Mouse (Mus musculus) ES-E14 (cell line): Measurements from ENCODE around the gene Gstp2. TPM values are rescaled to one million over a fixed set of nuclear protein-coding genes. Genes with fewer than 3 reads are reported as not detected.

ENCODE experiments used
- DNase-seq: peaks from one replicate; pipeline ENCODE4 v3.0.0-alpha.2; 2013; ENCODE audit warnings: low read depth, low spot score
- H3K27ac ChIP-seq: 2 replicates; pipeline ENCODE4 v1.5.1; 2012; ENCODE audit warnings: low read depth, mild to moderate bottlenecking, low read length, moderate library complexity, mixed read lengths; ENCODE audit not compliant: poor library complexity, insufficient read depth, severe bottlenecking
- H3K36me3 ChIP-seq: 2 replicates; pipeline ENCODE4 v1.6.1; 2012; ENCODE audit warnings: mild to moderate bottlenecking, low read length, moderate library complexity, mixed read lengths; ENCODE audit not compliant: control insufficient read depth, poor library complexity, insufficient read depth, severe bottlenecking
- H3K4me1 ChIP-seq, 2 experiments: fragments of 150-350 bp in 1 of 2; sonication (generic) in 1 of 2; 2 replicates each; pipeline ENCODE4 v1.6.1; 2012; ENCODE audit warnings: low read length in 2 of 2, mild to moderate bottlenecking in 1 of 2, mixed read lengths in 1 of 2; ENCODE audit not compliant: control insufficient read depth in 2 of 2, insufficient read depth in 2 of 2, poor library complexity in 1 of 2
- H3K4me3 ChIP-seq, 2 experiments: fragments of 150-350 bp in 1 of 2; sonication (generic) in 1 of 2; 2 replicates each; pipeline ENCODE4 v1.5.1; 2012; ENCODE audit warnings: low read length in 2 of 2, low read depth in 1 of 2, mild to moderate bottlenecking in 1 of 2, mixed read lengths in 1 of 2; ENCODE audit not compliant: insufficient read depth in 1 of 2, poor library complexity in 1 of 2, severe bottlenecking in 1 of 2
- H3K9ac ChIP-seq: 2 replicates; pipeline ENCODE4 v1.6.1; 2012; ENCODE audit warnings: low read depth, mild to moderate bottlenecking, low read length, mixed read lengths; ENCODE audit not compliant: poor library complexity, insufficient read depth, severe bottlenecking
- H3K9me3 ChIP-seq: fragments of 150-350 bp; sonication (generic); 2 replicates; pipeline ENCODE4 v1.6.1; 2012; ENCODE audit warnings: low read depth, mild to moderate bottlenecking, low read length; ENCODE audit not compliant: control insufficient read depth, insufficient read depth
- CHD2 ChIP-seq: IDR thresholded peaks from 2 replicates; pipeline ENCODE4 v1.6.1; 2014; ENCODE audit warnings: mild to moderate bottlenecking, low read depth, low read length, inconsistent platforms
- HCFC1 ChIP-seq: IDR thresholded peaks from 2 replicates; pipeline ENCODE4 v1.6.1; 2012; ENCODE audit warnings: low read length, inconsistent platforms, borderline replicate concordance; ENCODE audit not compliant: insufficient read depth
- MAFK ChIP-seq: IDR thresholded peaks from 2 replicates; pipeline ENCODE4 v1.6.1; 2014; ENCODE audit warnings: mild to moderate bottlenecking, low read depth, low read length, inconsistent platforms; ENCODE audit not compliant: insufficient read depth
- ZC3H11A ChIP-seq: IDR thresholded peaks from 2 replicates; pipeline ENCODE4 v1.6.1; 2012; ENCODE audit warnings: low read depth, mild to moderate bottlenecking, inconsistent platforms, low read length, borderline replicate concordance
- ZNF384 ChIP-seq: IDR thresholded peaks from 2 replicates; pipeline ENCODE4 v1.6.1; 2012; ENCODE audit warnings: low read depth, low read length, inconsistent platforms
- in situ Hi-C, 2 experiments: fragments of 600-800 bp; cut with MboI; formaldehyde crosslinking; loops; one replicate each; pipeline ENCODE4 v1.15.1; 2025; ENCODE audit warnings: low sequenced_read_pairs in 2 of 2, inconsistent platforms in 1 of 2; ENCODE audit not compliant: unreplicated experiment in 2 of 2
- total RNA-seq: library from RNA; depleted of rRNA; stranded (reverse); fragments of 300-350 nt; gene quantifications from 2 replicates; pipeline ENCODE4 v1.2.3, GENCODE M21; 2012

Gene Gstp2
- total RNA-seq, 1 experiment = 67.4 TPM

- H3K9ac ChIP-seq = no peak overlapping the region
- no peaks in the 10 kb centered on the region for H3K36me3 ChIP-seq
- H3K4me3 ChIP-seq = no peak overlapping the region
- no peaks in the 10 kb centered on the region; a peak in 1 of 4 replicates for H3K4me1 ChIP-seq
- no peak for DNase-seq
- H3K9me3 ChIP-seq = no peaks in the 10 kb centered on the region
- TF ChIP-seq ZC3H11A = no peak
- no peak for TF ChIP-seq CHD2
- TF ChIP-seq HCFC1 = no peak
- TF ChIP-seq ZNF384 = no peak
- TF ChIP-seq MAFK = no peak
- in situ Hi-C loops = no loop called here
- no peak overlapping the region for H3K27ac ChIP-seq
These were observed 18.2 kb downstream of the Gstp2 start for GRCm38 (mm10) chr19:4027576-4027975.

GRCm38 (mm10) chr19:4023185-4023584 lies 22.6 kb downstream of the Gstp2 start:
- Histone ChIP-seq H3K9ac (no peak overlapping the region), H3K27ac (no peak overlapping the region), H3K36me3 (no peaks in the 10 kb centered on the region), H3K4me1 (peaks cover 5 to 8% of the 10 kb centered on the region in 2 experiments; a peak in 2 of 4 replicates), H3K9me3 (no peaks in the 10 kb centered on the region), H3K4me3 (no peak overlapping the region)
- DNase-seq = no peak
- in situ Hi-C loops = no loop called here
- no peak for TF ChIP-seq ZNF384
- no peak for TF ChIP-seq HCFC1
- no peak for TF ChIP-seq CHD2
- no peak for TF ChIP-seq MAFK
- TF ChIP-seq ZC3H11A = no peak

- no peak overlapping the region for H3K27ac ChIP-seq
- H3K36me3 ChIP-seq = no peaks in the 10 kb centered on the region
- TF ChIP-seq HCFC1 (0 out of 2 replicates have a peak, but pooled peaks have one; percentile 50), ZNF384 (no peak), CHD2 (peak; percentile 90), ZC3H11A (peak; percentile 89)
- H3K4me1 ChIP-seq = peaks cover 5 to 18% of the 10 kb centered on the region in 2 experiments; a peak in 2 of 4 replicates
- peak; percentile 75 for DNase-seq
- H3K4me3 ChIP-seq = peak overlapping the region in 1 of 2 experiments; percentile 35; a peak in 1 of 4 replicates
- 0 out of 2 replicates have a peak overlapping the region, but pooled peaks have one; percentile 3 for H3K9ac ChIP-seq
- no peaks in the 10 kb centered on the region for H3K9me3 ChIP-seq
- in situ Hi-C loops = no loop called here
These were observed 26.9 kb downstream of the Gstp2 start for GRCm38 (mm10) chr19:4018743-4019583.

GRCm38 (mm10) chr19:4017921-4018587 lies 27.8 kb downstream of the Gstp2 start:
- Histone ChIP-seq H3K27ac (no peak overlapping the region), H3K36me3 (no peaks in the 10 kb centered on the region), H3K4me3 (no peak overlapping the region), H3K9me3 (no peaks in the 10 kb centered on the region), H3K9ac (no peak overlapping the region), H3K4me1 (peaks cover 5 to 18% of the 10 kb centered on the region in 2 experiments; a peak in 2 of 4 replicates)
- TF ChIP-seq CHD2 = no peak
- TF ChIP-seq ZNF384 = peak; percentile 59; the same call in 1 of the 2 replicates
- no peak for DNase-seq
- in situ Hi-C loops = no loop called here
